Mouse (Mus musculus) CH12.LX (cell line): ENCODE results near the gene Uvrag.

Experiments used
- CTCF ChIP-seq, 2 experiments: IDR thresholded peaks in 1 of 2; conservative IDR thresholded peaks in 1 of 2; 2 replicates each; pipeline ENCODE4 v1.5.1; 2011 to 2012; ENCODE audit warnings: low read depth in 2 of 2, low read length in 2 of 2, improper control_type of control experiment in 1 of 2, inconsistent platforms in 1 of 2, mild to moderate bottlenecking in 1 of 2, moderate library complexity in 1 of 2
- EP300 ChIP-seq: IDR thresholded peaks from 2 replicates; pipeline ENCODE4 v1.6.1; 2011; ENCODE audit warnings: low read length, improper control_type of control experiment
- POLR2A ChIP-seq: IDR thresholded peaks from 2 replicates; pipeline ENCODE4 v1.6.1; 2011; ENCODE audit warnings: low read depth, mild to moderate bottlenecking, improper control_type of control experiment, low read length

GRCm38 (mm10) chr7:99183751-99184150 lies 42.8 kb upstream of the Uvrag start:
- TF ChIP-seq CTCF (conservative IDR thresholded peaks at IDR 0.05 in 1 of 2, IDR thresholded peaks at IDR 0.05 in 1 of 2; ENCODE audit: low read depth in 2 of 2, low read length in 2 of 2) (no peak), EP300 (no peak), POLR2A (no peak)
